Mouse (Mus musculus) neural tube, embryonic 11.5 days (tissue): ENCODE data around the gene Hoxc8. TPM values are rescaled to one million over a fixed set of nuclear protein-coding genes. Genes with fewer than 3 reads are reported as not detected.

Experiments used
- ATAC-seq: fragments of 200-750 bp; cut with Nextera tagmentation; 2 replicates; pipeline ENCODE4 v1.8.0; 2017; ENCODE audit warnings: moderate number of reproducible peaks, mild to moderate bottlenecking, moderate TSS enrichment, moderate library complexity; ENCODE audit not compliant: insufficient read depth, low FRiP score, low TSS enrichment
- DNase-seq: peaks from one replicate; pipeline ENCODE4 v3.0.0-alpha.2; 2015; ENCODE audit warnings: low spot score
- H3K27ac ChIP-seq: fragments of 300-500 bp; sonication (generic); 2 replicates; pipeline ENCODE4 v1.5.1; 2014; ENCODE audit warnings: low read depth, mild to moderate bottlenecking, low read length
- H3K27me3 ChIP-seq: fragments of 300-500 bp; sonication (generic); 2 replicates; pipeline ENCODE4 v1.6.1; 2014; ENCODE audit warnings: mild to moderate bottlenecking, low read length, mixed read lengths; ENCODE audit not compliant: control insufficient read depth, insufficient read depth
- H3K36me3 ChIP-seq: fragments of 300-500 bp; sonication (generic); 2 replicates; pipeline ENCODE4 v1.6.1; 2014; ENCODE audit warnings: mild to moderate bottlenecking, low read length, moderate library complexity, mixed read lengths; ENCODE audit not compliant: control insufficient read depth, insufficient read depth
- H3K4me1 ChIP-seq: fragments of 300-500 bp; sonication (generic); 2 replicates; pipeline ENCODE4 v1.6.1; 2014; ENCODE audit warnings: low read length, mixed read lengths; ENCODE audit not compliant: control insufficient read depth, insufficient read depth
- H3K4me2 ChIP-seq: fragments of 300-500 bp; sonication (generic); 2 replicates; pipeline ENCODE4 v1.6.1; 2014; ENCODE audit warnings: low read depth, mild to moderate bottlenecking, moderate library complexity
- H3K4me3 ChIP-seq: fragments of 300-500 bp; sonication (generic); 2 replicates; pipeline ENCODE4 v1.5.1; 2014; ENCODE audit warnings: low read depth, low read length
- H3K9ac ChIP-seq: fragments of 300-500 bp; sonication (generic); 2 replicates; pipeline ENCODE4 v1.6.1; 2014; ENCODE audit warnings: mild to moderate bottlenecking, low read length
- H3K9me3 ChIP-seq: fragments of 300-500 bp; sonication (generic); 2 replicates; pipeline ENCODE4 v1.6.1; 2016; ENCODE audit warnings: low read length; ENCODE audit not compliant: control insufficient read depth
- WGBS: fragments of 180-500 bp; shearing (Covaris S2); extraction: QIAGEN DNeasy Blood & Tissue Kit; methylation state at CpG from one replicate; pipeline ENCODE4 v1.1.7; 2014; 5-methylcytosine and 5-hydroxymethylcytosine counted together
- polyA plus RNA-seq: library from polyadenylated mRNA; unstranded; fragments of >200 nt; fragmentation: Nextera tagmentation; extraction: Ambion mirVana; gene quantifications from 2 replicates; pipeline ENCODE4 v1.2.1, GENCODE M21; 2014

Hoxc8 gene
- polyA plus RNA-seq, 1 experiment from 2014 or later = 63.7 TPM

DNA sequence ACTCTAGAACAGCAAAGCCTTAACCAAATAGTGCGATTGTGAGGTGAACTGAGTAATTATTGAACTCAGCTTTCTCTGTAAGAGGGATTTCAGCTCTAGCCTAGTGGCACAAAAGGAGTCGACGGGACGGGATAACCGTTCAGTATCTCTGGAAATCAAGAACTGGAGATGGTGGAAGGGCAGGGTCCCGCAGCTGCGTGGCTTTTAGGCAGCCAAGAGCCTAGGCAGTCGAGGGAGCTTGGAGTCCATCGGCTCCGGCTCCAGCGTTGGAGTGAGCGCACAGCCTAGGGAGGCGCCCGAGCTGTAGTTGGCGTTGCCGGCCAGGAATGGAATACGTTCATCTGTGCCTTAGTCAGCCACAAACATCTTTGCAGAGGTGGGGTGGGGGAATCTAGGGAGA lies 14.9 kb downstream of the Hoxc8 start:
- Histone ChIP-seq H3K9me3 (no peaks in the 10 kb centered on the region), H3K4me2 (peak overlapping the region; percentile 99), H3K36me3 (no peaks in the 10 kb centered on the region), H3K27ac (peak overlapping the region; percentile 97), H3K27me3 (0 out of 2 replicates have a peak, but pooled peaks cover 2% of the 10 kb centered on the region), H3K4me1 (peaks cover 53% of the 10 kb centered on the region), H3K9ac (peak overlapping the region; percentile 95), H3K4me3 (peak overlapping the region; percentile 66)
- WGBS = under 1% methylated on average over 17 of the region's 17 CpGs
- DNase-seq (peak; percentile 71), ATAC-seq (no peak)

DNA sequence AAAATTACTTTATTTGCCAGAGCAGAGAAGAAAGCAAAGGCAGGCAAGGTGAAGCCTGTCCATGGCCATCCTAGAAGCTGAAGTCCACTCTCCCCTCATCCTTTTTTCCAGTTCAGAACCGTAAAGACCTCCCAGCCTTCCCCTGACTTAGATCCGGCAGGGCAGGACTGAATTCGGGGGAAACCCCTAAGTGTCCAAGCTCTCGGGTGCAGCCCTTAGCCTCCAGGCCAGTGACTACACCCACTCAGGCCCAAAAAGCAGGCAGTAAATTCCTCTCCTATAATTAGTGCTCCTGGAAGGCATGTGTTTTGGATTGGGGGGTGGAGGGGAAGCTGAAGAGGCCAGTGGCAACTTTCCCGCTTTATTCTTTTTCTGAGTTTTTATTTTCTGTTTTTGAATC lies 15.4 kb downstream of the Hoxc8 start:
- Histone ChIP-seq H3K4me1 (peaks cover 56% of the 10 kb centered on the region), H3K9me3 (no peaks in the 10 kb centered on the region), H3K27me3 (0 out of 2 replicates have a peak, but pooled peaks cover 1% of the 10 kb centered on the region), H3K4me3 (peak overlapping the region; percentile 66), H3K4me2 (peak overlapping the region; percentile 99), H3K27ac (peak overlapping the region; percentile 97), H3K9ac (peak overlapping the region; percentile 95), H3K36me3 (no peaks in the 10 kb centered on the region)
- ATAC-seq (no peak), DNase-seq (no peak)
- 3% methylated on average over 5 of the region's 5 CpGs for WGBS

DNA sequence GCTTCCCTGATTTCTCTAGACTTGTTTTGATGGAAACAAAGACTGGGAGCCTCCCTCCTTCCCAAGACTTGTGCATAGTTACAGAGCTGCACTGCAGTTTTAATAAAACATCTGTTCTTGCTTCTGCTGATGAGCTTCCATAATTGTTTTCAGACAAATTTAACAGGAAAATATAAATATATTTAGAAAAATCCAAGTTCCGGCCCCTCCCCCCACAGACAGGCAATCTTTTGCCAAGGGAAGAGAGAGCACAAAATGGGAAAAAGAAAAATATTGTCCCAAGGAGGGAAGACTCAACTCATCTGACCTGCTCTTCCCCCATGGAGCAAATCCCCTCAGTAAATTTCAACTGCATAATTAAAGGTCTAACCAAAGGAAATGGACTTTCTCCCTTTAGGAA lies 15.9 kb downstream of the Hoxc8 start:
- H3K4me1 ChIP-seq = peaks cover 61% of the 10 kb centered on the region
- no peaks in the 10 kb centered on the region; the same call in 1 of the 2 replicates for H3K36me3 ChIP-seq
- no peaks in the 10 kb centered on the region for H3K27me3 ChIP-seq
- H3K4me2 ChIP-seq = peak overlapping the region; percentile 99
- H3K9ac ChIP-seq = peak overlapping the region; percentile 95
- no peaks in the 10 kb centered on the region for H3K9me3 ChIP-seq
- DNase-seq (no peak), ATAC-seq (no peak)
- WGBS = 3% methylated on average over 1 of the region's 1 CpGs
- H3K27ac ChIP-seq = peak overlapping the region; percentile 97
- peak overlapping the region; percentile 66 for H3K4me3 ChIP-seq

DNA sequence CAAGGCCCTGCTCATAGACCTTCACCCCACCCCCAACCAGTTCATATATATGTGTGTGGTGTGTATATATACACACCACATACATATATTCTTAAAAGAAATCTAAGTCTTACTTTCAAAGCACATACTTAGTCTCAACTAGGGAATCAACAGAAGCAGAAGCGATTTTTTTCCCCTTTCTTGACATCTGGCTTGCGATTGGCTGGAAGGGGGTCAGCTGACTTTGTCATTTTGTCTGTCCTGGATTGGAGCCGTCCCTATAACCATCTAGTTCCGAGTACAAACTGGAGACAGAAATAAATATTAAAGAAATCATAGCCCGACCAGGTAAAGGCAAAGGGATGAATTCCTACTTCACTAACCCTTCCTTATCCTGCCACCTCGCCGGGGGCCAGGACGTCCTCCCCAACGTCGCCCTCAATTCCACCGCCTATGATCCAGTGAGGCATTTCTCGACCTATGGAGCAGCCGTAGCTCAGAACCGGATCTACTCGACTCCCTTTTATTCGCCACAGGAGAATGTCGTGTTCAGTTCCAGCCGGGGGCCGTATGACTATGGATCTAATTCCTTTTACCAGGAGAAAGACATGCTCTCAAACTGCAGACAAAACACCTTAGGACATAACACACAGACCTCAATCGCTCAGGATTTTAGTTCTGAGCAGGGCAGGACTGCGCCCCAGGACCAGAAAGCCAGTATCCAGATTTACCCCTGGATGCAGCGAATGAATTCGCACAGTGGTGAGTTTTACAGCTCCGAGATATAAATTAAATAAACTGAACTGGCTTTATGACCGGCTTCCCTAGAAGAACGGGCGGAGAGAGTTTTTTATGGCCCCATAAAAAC lies 19.1 kb downstream of the Hoxc8 start:
- Histone ChIP-seq H3K9me3 (no peaks in the 10 kb centered on the region), H3K4me1 (peaks cover 59% of the 10 kb centered on the region), H3K4me3 (peak overlapping the region; percentile 62), H3K36me3 (no peaks in the 10 kb centered on the region; the same call in 1 of the 2 replicates), H3K4me2 (peak overlapping the region; percentile 99), H3K27ac (peak overlapping the region; percentile 97), H3K27me3 (no peaks in the 10 kb centered on the region), H3K9ac (peak overlapping the region; percentile 95)
- WGBS = under 1% methylated on average over 27 of the region's 27 CpGs
- DNase-seq (peak; percentile 59), ATAC-seq (no peak)

DNA sequence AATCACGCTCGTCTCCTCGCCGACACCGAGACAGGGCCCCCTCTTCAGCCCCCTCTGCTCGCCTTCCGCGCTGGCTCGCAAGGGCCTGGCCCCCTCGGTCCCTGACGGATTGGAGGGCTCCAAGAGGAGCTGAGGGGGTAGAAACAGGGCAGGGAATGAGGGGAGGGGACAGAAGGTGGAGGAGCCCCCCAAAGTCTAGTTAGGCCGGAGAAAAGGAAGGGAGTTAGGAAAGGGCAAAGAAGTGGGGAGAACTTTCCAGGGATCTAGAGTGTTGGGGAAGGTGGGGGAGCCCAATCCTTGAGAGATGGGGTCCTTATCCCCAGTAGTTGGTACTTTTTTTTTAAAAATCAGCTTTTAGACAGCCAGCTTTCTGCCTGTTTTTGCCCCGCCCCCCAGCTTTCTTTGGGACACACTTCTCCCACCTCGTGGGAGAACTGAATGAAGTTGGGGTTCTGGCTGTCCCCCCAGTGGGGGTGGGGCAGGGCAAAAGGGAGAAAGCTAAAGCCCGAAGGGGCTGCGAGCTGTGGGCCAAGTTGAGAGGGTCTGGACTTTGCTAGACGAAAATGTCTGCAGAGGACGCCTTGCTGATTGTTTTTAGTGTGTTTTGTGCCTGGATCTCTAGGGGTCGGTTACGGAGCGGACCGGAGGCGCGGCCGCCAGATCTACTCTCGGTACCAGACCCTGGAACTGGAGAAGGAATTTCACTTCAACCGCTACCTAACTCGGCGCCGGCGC lies 19.9 kb downstream of the Hoxc8 start:
- Histone ChIP-seq H3K27ac (peak overlapping the region; percentile 97), H3K4me2 (peak overlapping the region; percentile 99), H3K36me3 (no peaks in the 10 kb centered on the region; the same call in 1 of the 2 replicates), H3K27me3 (no peaks in the 10 kb centered on the region), H3K4me1 (peaks cover 57% of the 10 kb centered on the region), H3K4me3 (peak overlapping the region; percentile 62), H3K9me3 (no peaks in the 10 kb centered on the region), H3K9ac (peak overlapping the region; percentile 95)
- WGBS = under 1% methylated on average over 31 of the region's 31 CpGs
- DNase-seq = peak; percentile 56
- ATAC-seq = no peak

DNA sequence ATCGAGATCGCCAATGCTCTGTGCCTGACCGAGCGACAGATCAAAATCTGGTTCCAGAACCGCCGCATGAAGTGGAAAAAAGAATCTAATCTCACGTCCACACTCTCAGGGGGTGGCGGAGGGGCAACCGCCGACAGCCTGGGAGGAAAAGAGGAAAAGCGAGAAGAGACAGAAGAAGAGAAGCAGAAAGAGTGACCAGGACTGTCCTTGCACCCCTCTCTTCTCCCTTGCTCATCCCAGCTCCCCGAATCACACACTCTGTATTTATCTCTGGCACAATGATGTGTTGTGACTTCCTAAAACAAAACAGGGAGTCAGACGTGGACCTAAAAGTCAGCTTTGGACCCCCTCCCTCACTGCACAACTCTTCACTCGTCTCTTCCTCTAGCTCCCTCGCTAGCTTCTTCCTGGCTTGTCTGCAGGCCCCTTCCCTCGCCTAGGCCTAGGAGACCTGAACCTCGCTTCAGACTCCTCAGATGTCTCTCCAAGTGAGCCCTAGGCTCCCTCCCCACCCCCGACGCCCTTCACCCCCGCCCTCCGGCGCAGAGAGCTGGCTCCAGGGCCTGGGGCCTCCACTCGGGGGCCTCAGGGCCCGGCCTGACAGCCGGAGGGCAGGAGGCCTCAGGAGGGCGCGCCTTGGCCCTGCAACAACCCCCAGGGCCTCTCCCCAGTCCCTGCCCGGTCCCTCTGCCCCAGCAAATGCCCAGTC lies 20.6 kb downstream of the Hoxc8 start:
- Histone ChIP-seq H3K27me3 (no peaks in the 10 kb centered on the region), H3K4me2 (peak overlapping the region; percentile 99), H3K9me3 (no peaks in the 10 kb centered on the region), H3K4me3 (peak overlapping the region; percentile 62), H3K36me3 (no peaks in the 10 kb centered on the region; the same call in 1 of the 2 replicates), H3K9ac (peak overlapping the region; percentile 95), H3K4me1 (peaks cover 54% of the 10 kb centered on the region), H3K27ac (peak overlapping the region; percentile 97)
- no peak for DNase-seq
- no peak for ATAC-seq
- WGBS = under 1% methylated on average over 28 of the region's 28 CpGs

DNA sequence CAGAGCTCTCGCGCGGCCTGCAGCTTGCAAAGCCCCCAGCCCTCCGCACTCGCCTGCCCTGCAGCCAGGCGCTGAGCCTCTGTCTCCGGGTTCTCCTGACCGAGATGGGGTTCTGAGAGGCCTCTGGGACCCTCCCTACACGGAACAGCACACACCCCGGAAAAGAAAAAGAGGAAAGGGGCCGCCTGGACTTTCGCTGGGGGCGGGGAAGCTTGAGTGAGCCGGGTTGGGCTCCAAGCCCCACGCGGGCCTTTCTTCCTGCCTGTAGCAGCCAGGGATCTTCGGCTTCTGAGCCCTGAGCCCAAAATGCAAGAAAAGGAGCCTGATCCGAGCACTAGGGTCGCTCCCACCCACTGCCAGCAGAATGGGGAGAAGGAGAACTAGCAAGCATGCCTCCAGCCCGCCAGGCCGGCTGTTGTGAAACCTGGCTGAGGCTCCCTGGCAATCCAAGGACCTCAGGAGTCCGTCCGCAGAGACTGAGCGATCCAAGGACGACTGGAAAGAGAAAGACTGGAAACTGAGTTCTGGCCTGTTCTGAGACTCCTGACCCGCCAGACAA lies 21.6 kb downstream of the Hoxc8 start:
- peak overlapping the region; percentile 99 for H3K27ac ChIP-seq
- peak overlapping the region; percentile 99 for H3K4me2 ChIP-seq
- peaks cover 53% of the 10 kb centered on the region for H3K4me1 ChIP-seq
- peak overlapping the region; percentile 95 for H3K9ac ChIP-seq
- ATAC-seq (no peak), DNase-seq (peak; percentile 59)
- no peaks in the 10 kb centered on the region; the same call in 1 of the 2 replicates for H3K36me3 ChIP-seq
- H3K27me3 ChIP-seq = no peaks in the 10 kb centered on the region
- H3K4me3 ChIP-seq = peak overlapping the region; percentile 62
- H3K9me3 ChIP-seq = no peaks in the 10 kb centered on the region
- 2% methylated on average over 26 of the region's 26 CpGs for WGBS
